Mouse (Mus musculus): ENCODE results near the gene Atp6v0b.

DNA sequence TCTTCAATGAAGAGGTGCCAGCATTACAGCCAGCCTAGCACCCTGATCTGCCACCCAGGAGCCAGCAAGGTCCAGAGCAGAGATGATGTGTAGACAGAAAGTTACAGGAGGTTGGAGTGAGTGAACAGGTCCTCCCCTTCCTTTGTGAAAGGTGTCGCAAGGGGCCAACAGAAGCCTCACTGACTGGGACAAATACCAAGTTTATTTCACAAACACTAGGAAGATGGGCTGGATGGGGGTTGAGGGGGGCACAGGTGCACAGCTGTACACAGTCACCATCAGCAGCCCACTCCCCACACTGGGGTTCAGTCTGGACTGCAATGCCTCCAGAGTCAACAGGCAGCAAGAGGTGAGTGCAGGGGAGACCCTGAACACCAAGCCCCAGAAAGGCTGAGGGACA, 3.0 kb downstream of the Atp6v0b start:
- no peak for TF ChIP-seq CTCF (IDR thresholded peaks at IDR 0.05; ENCODE audit: borderline replicate concordance, control insufficient read depth, extremely low read depth, insufficient read depth, low read length, poor library complexity)
- no peak for TF ChIP-seq POLR2A (IDR thresholded peaks at IDR 0.05; ENCODE audit: control insufficient read depth, extremely low read depth, insufficient read depth, low read length, poor library complexity)
